Mouse (Mus musculus): Measurements from ENCODE around the gene Ppp2r2c. TPM values are rescaled to one million over a fixed set of nuclear protein-coding genes. Genes with fewer than 3 reads are reported as not detected.

Ppp2r2c gene
- total and polyA plus RNA-seq, 3 experiments = 0.06 to 0.96 (median 0.78) TPM

- H3K9ac ChIP-seq (ENCODE audit: low read depth, low read length) = no peak overlapping the region
- H3K4me1 ChIP-seq (ENCODE audit: control insufficient read depth, insufficient read depth, low read length) = peaks cover 4% of the 10 kb centered on the region; the same call in 1 of the 2 replicates
- intact Hi-C loops (cut with DNase I) = no loop called here
- H3K27me3 ChIP-seq (ENCODE audit: control insufficient read depth, insufficient read depth, low read length) = no peaks in the 10 kb centered on the region
- no peak overlapping the region; the same call in 1 of the 2 replicates for H3K27ac ChIP-seq
- H3K4me3 ChIP-seq = peak overlapping the region; percentile 70; the same call in 1 of the 2 replicates
- no peaks in the 10 kb centered on the region for H3K79me2 ChIP-seq (replicated peaks; ENCODE audit: control insufficient read depth, insufficient read depth, low read length)
- H3K36me3 ChIP-seq (ENCODE audit: control insufficient read depth, insufficient read depth, low read length) = no peaks in the 10 kb centered on the region
- no peak for DNase-seq
- 12% methylated on average over 3 of the region's 3 CpGs for WGBS
- TF ChIP-seq POLR2A (IDR thresholded peaks at IDR 0.05; ENCODE audit: insufficient read depth, low read depth, low read length) (no peak), CTCF (IDR thresholded peaks at IDR 0.05) (no peak), EP300 (IDR thresholded peaks at IDR 0.05; ENCODE audit: insufficient read depth, low read depth, low read length) (no peak)
Observed at GRCm38 (mm10) chr5:36989625-36989977, 121.3 kb downstream of the Ppp2r2c start.

- TF ChIP-seq CTCF (IDR thresholded peaks at IDR 0.05) (no peak), POLR2A (IDR thresholded peaks at IDR 0.05; ENCODE audit: insufficient read depth, low read depth, low read length) (no peak), EP300 (IDR thresholded peaks at IDR 0.05; ENCODE audit: insufficient read depth, low read depth, low read length) (no peak)
- Histone ChIP-seq H3K79me2 (replicated peaks; ENCODE audit: control insufficient read depth, insufficient read depth, low read length) (no peaks in the 10 kb centered on the region), H3K4me1 (ENCODE audit: control insufficient read depth, insufficient read depth, low read length) (peaks cover 2% of the 10 kb centered on the region; the same call in 1 of the 2 replicates), H3K27me3 (ENCODE audit: control insufficient read depth, insufficient read depth, low read length) (no peaks in the 10 kb centered on the region), H3K4me3 (no peak overlapping the region), H3K27ac (no peak overlapping the region), H3K9ac (ENCODE audit: low read depth, low read length) (no peak overlapping the region), H3K36me3 (ENCODE audit: control insufficient read depth, insufficient read depth, low read length) (no peaks in the 10 kb centered on the region)
- 72% methylated on average over 3 of the region's 3 CpGs for WGBS
- no peak for DNase-seq
- intact Hi-C loops (cut with DNase I) = no loop called here
Observed at GRCm38 (mm10) chr5:36990196-36990595, 121.9 kb downstream of the Ppp2r2c start.

- no peak overlapping the region for H3K27ac ChIP-seq
- peaks cover 2% of the 10 kb centered on the region; the same call in 1 of the 2 replicates for H3K4me1 ChIP-seq (ENCODE audit: control insufficient read depth, insufficient read depth, low read length)
- no peaks in the 10 kb centered on the region for H3K27me3 ChIP-seq (ENCODE audit: control insufficient read depth, insufficient read depth, low read length)
- intact Hi-C loops (cut with DNase I) = no loop called here
- 79% methylated on average over 3 of the region's 3 CpGs for WGBS
- DNase-seq = no peak
- no peak overlapping the region for H3K9ac ChIP-seq (ENCODE audit: low read depth, low read length)
- no peaks in the 10 kb centered on the region for H3K79me2 ChIP-seq (replicated peaks; ENCODE audit: control insufficient read depth, insufficient read depth, low read length)
- H3K4me3 ChIP-seq = no peak overlapping the region
- no peak for TF ChIP-seq POLR2A (IDR thresholded peaks at IDR 0.05; ENCODE audit: insufficient read depth, low read depth, low read length)
- no peak for TF ChIP-seq EP300 (IDR thresholded peaks at IDR 0.05; ENCODE audit: insufficient read depth, low read depth, low read length)
- TF ChIP-seq CTCF (IDR thresholded peaks at IDR 0.05) = no peak
- H3K36me3 ChIP-seq (ENCODE audit: control insufficient read depth, insufficient read depth, low read length) = no peaks in the 10 kb centered on the region
Observed at GRCm38 (mm10) chr5:36990631-36991350, 122.5 kb downstream of the Ppp2r2c start.

GRCm38 (mm10) chr5:36996410-36996809, 128.1 kb downstream of the Ppp2r2c start:
- Histone ChIP-seq H3K9ac (ENCODE audit: low read depth, low read length) (no peak overlapping the region), H3K79me2 (replicated peaks; ENCODE audit: control insufficient read depth, insufficient read depth, low read length) (no peaks in the 10 kb centered on the region), H3K4me1 (ENCODE audit: control insufficient read depth, insufficient read depth, low read length) (no peaks in the 10 kb centered on the region), H3K27ac (no peak overlapping the region), H3K27me3 (ENCODE audit: control insufficient read depth, insufficient read depth, low read length) (no peaks in the 10 kb centered on the region), H3K36me3 (ENCODE audit: control insufficient read depth, insufficient read depth, low read length) (no peaks in the 10 kb centered on the region), H3K4me3 (no peak overlapping the region)
- intact Hi-C loops (cut with DNase I) = no loop called here
- WGBS = 76% methylated on average over 14 of the region's 14 CpGs
- no peak for DNase-seq
- no peak for TF ChIP-seq EP300 (IDR thresholded peaks at IDR 0.05; ENCODE audit: insufficient read depth, low read depth, low read length)

GRCm38 (mm10) chr5:36997996-36998395, 129.7 kb downstream of the Ppp2r2c start:
- no peak for TF ChIP-seq CTCF (IDR thresholded peaks at IDR 0.05)

GRCm38 (mm10) chr5:37001002-37001401, 132.7 kb downstream of the Ppp2r2c start:
- WGBS = 66% methylated on average over 9 of the region's 9 CpGs
- no peak overlapping the region for H3K9ac ChIP-seq (ENCODE audit: low read depth, low read length)
- intact Hi-C loops (cut with DNase I) = loop anchor here (5.0 kb wide), 1 partner anchor 164 kb away; no protein-coding TSS in a partner anchor

More at GRCm38 (mm10) chr5:36997996-36998395, 129.7 kb downstream of the Ppp2r2c start:
- no peak overlapping the region for H3K9ac ChIP-seq (ENCODE audit: low read depth, low read length)
- 38% methylated on average over 5 of the region's 5 CpGs for WGBS
- peak in 1 of 2 experiments; percentile 38 for DNase-seq
- no peaks in the 10 kb centered on the region for H3K36me3 ChIP-seq (ENCODE audit: control insufficient read depth, insufficient read depth, low read length)
- H3K27ac ChIP-seq = no peak overlapping the region
- H3K79me2 ChIP-seq (replicated peaks; ENCODE audit: control insufficient read depth, insufficient read depth, low read length) = no peaks in the 10 kb centered on the region
- H3K27me3 ChIP-seq (ENCODE audit: control insufficient read depth, insufficient read depth, low read length) = no peaks in the 10 kb centered on the region
- no peak overlapping the region for H3K4me3 ChIP-seq
- H3K4me1 ChIP-seq (ENCODE audit: control insufficient read depth, insufficient read depth, low read length) = no peaks in the 10 kb centered on the region
- intact Hi-C loops (cut with DNase I) = no loop called here

More at GRCm38 (mm10) chr5:37001002-37001401, 132.7 kb downstream of the Ppp2r2c start:
- H3K27me3 ChIP-seq (ENCODE audit: control insufficient read depth, insufficient read depth, low read length) = no peaks in the 10 kb centered on the region
- no peak overlapping the region for H3K27ac ChIP-seq
- no peaks in the 10 kb centered on the region for H3K4me1 ChIP-seq (ENCODE audit: control insufficient read depth, insufficient read depth, low read length)
- no peak for DNase-seq
- no peaks in the 10 kb centered on the region for H3K79me2 ChIP-seq (replicated peaks; ENCODE audit: control insufficient read depth, insufficient read depth, low read length)
- H3K4me3 ChIP-seq = no peak overlapping the region
- H3K36me3 ChIP-seq (ENCODE audit: control insufficient read depth, insufficient read depth, low read length) = no peaks in the 10 kb centered on the region
- no peak for TF ChIP-seq POLR2A (IDR thresholded peaks at IDR 0.05; ENCODE audit: insufficient read depth, low read depth, low read length)
- no peak for TF ChIP-seq EP300 (IDR thresholded peaks at IDR 0.05; ENCODE audit: insufficient read depth, low read depth, low read length)
- TF ChIP-seq CTCF (IDR thresholded peaks at IDR 0.05) = no peak
